Mouse (Mus musculus) 416B (cell line): ENCODE measurements around the gene Wdr81.

ENCODE experiments used
- DNase-seq: peaks from one replicate; pipeline ENCODE4 v3.0.0; 2011; ENCODE audit warnings: low read depth

Gene Wdr81

DNA sequence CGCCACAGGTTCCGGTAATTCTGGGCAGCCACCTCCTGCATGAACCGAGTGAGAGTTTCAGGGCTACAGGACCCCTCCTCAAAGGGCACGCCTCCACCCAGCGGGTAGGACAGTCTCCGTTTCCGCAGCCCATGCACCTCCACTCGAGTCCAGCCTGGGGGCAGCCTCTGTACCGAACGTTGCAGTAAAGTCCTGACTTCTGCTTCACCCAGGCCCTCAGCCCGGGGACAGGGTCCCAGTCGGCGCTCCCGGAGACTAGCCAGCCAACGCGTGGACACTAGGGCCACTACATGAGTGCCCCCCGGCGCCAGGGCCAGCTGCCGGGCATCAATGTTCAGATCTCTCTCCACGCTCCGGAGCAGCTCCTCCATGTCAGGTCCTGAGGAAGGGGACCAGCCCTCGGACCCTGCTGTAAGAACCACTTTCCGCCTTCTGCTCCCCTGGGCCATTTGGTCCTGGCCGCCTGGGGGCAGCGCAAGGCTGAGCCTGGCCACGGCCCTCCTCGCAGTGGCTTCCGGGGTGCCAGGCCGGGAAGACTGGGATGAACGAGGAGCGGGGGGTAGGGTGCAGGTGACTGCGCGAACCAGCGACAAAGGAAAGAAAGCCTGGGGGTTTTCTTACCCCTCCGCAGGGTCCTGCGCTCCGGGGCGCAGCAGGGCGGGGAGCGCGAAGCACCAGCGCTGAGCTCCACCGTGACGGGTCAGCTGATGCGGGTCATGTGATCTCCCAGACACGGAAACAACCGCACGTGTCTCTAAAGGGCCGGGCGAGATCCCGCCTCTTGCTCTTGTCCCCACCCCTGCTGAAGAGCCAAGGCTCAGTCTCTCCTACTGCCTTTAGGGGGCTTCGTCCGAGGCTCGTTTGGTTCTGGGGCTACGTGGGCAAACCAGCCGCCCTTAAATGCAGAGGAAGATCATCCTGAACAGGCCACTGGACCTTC, at the start of gene Wdr81:
Wdr81 (minus strand) TSS at position 727 of the 940 bp plus-strand sequence.
- peak; percentile 96 for DNase-seq

DNA sequence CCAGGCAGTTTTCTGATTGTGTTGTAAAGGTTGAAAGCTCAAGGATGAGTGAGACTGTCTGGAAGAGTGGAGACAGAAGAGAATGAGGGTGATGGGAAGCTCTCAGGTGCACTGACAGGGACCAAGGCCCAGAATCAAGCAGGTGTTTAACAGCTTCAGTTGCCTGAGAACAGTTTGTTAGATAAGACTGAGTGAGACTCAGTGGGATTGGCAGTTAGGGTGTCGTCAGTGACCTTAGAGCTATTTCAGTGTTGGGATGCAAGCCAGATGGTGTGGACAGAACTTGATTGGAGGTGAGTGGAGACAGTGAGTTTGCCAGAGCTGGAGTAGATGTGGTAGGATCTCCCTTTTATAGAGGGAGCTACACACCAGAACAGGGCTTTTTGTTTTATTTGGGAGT, 43.6 kb upstream of the Wdr81 start:
- no peak for DNase-seq

DNA sequence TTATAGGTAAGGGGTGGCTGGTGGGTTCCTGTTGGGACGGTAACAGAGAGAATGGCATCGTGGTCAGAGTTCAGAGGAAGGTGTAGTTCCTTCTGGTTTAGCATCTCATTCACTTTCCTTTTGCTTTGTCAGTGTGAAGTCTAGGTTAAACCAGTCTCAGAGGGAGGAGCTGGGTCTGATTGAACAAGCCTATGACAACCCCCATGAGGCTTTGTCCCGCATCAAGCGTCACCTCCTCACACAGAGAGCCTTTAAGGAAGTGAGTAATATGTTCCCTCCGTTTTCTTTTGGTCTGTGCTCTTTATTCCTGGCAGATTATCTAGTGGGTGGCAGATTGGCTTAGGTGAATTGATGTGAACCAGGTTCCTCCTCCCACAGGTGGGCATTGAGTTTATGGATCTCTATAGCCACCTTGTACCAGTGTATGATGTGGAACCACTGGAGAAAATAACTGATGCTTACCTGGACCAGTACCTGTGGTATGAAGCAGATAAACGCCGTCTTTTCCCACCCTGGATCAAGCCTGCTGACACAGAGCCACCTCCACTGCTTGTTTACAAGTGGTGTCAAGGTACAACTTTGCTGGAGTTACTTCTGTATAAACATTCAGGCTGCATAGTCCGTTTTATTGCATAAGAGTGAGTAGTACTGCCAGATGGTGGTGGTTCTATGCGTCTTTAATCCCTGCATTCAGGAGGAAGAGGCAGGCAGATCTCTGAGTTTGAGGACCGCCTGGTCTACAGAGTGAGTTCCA, 40.0 kb upstream of the Wdr81 start:
- peak; percentile 52 for DNase-seq

DNA sequence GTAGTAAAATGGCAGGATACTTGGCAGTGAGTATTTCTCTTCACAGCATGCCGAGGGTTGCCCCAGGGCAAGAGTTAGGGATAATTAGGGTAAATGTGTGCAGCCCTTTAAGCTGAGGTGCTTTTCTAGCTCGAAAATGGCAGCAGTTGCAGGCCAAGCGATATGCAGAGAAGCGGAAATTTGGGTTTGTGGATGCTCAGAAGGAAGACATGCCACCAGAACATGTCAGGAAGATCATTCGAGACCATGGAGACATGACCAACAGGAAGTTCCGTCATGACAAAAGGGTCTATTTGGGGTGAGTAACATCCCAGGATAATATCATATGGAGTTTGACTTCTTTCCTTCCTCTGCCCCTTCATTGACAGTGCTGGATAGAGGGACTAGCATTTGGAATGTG, 33.0 kb upstream of the Wdr81 start:
- DNase-seq: peak; percentile 51

DNA sequence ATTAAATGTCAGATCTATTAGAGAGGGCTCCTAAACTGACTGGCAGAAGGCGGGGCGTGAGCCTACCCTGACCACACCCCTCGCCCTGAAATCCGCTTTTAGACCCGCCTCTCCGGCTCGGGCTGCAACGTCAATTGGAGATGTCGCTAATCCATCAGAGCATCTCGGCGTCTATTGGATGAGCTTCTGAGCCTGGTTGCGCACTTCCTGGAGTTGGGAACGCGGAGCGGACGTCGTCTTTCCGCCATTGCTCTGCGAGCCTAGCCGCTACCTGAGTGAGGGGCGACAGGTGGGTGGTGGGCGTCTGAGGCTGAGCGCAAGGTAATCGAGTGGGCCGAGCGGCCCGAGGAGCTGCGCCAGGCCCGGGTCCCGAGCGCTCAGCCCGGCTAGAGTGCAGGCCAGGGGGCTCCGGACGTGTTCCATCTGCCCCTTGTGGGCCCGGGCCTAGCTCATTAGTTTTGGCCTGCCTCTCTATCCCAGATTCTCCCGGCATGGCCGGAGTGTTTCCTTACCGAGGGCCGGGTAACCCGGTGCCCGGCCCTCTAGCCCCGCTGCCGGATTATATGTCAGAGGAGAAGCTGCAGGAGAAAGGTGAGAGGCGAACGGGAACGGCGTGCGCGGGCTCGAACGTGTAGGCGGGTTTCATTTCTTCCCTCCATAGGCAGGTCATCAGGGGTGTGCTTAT, 32.2 kb upstream of the Wdr81 start, which contains the start of gene Prpf8:
Prpf8 (plus strand) TSS at position 216 of the 685 bp plus-strand sequence.
- DNase-seq: peak; percentile 98

DNA sequence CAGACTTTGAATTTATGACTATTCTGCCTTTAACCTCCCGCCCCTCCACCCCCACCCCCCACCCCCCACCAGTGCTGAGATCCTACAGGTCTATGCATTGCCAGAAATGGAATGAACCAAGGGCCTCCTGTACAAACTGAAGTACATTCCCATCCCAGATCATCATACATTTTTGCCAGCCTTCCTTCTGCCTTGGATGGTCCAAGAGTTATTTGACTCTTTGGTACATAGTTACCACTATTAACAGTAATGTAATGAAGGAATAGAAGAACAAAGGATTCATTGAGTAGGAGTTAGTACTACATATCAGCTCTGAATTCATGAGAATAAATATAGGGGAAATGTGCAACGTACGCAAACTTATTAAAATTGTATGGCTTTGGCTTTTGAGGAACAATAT, 31.7 kb upstream of the Wdr81 start:
- no peak for DNase-seq

DNA sequence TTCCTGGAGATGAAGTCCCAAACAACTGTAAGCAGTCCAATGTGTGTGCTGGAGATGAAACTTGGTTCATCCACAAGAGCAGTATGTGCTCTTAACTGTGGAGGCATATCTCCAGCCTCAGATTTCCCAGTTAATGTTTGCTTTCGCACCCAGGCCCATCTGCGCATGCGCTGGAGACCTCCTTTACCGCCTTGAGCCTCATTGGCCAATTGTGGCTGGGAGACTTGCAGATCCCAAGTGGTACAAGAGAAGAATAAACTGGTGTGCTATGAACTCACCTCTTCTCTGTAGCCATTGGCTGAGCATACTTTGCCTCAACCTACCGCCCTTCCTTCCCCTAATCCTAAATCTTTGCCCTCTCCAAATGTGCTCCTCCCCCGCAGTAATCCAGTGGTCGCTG, 18.9 kb upstream of the Wdr81 start:
- no peak for DNase-seq

DNA sequence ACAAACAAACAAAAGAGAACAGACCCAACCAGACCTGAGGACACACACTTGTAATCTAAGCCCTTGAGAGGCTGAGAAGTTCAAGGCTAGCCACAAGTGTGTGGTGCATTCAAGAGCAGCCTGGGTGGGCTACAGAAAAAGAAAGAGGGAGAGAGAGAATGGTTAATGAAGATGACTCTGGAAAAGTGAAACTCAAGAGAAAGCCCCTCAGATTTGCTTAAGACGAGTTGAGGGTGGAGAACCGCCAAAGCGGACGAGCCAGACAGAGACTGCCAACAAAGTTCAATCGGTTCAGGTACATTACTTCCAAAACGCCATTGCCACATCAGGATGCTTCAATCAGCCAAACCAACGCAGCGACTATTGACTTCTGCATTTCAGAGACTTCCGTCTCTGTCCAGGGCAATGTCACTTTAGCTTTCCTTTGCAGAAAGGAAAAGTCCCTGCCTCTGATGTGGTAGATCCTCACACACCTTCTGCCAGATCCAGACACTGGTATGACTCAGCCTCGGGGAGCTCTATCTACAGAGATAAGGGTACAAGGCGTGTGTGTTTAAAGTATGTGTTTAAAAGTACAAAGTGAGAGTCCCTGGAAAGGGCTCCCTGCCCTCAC, 18.1 kb upstream of the Wdr81 start:
- peak; percentile 39 for DNase-seq

DNA sequence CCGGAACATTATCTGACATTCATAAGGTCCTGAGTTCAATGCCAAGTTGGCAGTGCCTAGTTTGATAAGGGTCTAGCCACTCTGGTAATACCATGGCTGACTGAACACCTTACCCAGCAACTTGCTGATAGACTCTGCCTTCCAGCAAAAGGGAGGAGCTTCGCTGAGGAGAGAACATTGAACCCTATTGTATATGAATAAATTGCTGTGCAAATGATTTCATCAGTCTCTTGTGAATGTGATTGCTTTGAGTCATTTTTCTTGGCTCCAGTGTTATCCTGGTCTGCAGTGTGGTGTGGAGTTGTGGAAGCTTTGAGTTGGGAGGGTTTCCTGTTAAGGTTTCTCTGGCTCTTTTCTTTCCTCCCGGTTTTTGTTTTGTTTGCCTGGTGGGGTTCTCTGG, 16.2 kb upstream of the Wdr81 start:
- DNase-seq: no peak

DNA sequence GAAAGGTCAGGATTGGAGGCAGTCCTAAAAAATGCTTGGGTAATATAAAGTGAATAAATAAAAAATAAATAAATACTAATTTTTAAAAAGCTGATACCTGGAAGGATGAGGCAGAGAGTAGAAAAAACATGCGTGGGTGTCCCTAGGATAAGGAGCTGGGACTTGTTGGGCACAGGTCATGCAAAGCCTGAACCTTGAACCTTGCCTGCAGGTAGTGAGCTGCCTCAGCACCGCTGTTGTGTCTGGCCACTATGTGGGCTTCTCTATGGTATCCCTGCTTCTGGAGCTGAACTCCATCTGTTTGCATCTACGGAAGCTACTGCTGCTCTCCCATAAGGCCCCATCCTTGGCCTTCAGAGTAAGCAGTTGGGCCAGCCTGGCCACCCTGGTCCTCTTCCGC, 14.7 kb upstream of the Wdr81 start:
- DNase-seq: no peak

DNA sequence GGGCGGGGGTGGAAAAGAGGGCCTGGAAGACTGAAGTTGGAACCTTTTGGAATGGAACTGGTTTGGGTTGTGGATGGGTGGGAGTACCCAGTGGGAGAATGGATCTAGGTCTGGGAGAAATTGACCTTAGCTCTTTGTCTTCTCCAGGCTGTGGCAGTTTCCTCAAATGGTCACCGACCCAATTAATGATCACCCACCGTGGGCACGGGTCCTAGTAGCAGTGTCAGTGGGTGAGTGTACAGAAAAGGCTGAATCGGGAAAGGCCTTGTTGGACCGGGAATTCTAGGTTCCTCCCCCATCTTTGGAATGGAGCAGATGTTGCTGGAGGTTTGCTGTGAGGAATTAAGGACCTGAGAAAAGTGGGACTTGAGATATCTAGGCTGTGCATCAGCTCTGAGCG, 13.9 kb upstream of the Wdr81 start:
- DNase-seq: no peak

DNA sequence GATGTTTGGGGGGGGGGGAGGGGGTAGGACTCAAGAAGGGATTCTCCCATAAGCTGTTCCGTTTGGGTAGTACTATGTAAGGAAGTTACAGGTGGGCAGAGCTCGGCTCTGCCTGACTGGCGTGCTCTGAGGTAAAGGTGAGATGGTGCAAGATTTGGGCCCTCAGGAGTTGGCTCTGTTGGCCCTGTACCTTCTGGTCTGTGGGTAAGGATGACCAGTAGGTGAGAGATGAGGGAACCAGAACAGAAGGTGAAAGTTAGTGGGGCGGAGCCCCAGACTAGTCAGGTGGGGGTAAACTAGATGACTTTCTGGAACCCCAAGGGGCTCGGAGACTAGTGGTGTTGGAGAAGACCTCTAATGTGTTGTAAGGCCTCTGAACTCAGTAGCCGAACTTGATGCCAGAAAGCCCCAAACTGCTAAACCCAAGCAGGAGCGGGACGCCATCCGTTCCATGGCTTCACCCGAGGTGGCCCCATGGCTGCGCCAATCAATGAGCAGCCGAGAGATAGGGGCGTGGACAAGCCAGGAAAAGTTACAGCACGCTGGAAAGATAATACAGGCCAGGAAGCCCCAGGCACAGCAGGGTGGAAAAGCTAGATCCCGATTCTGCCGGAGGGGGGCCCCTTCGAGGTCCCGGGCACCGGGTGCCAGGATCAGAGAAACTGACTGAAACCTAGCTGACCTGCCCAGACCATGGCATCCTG, 13.1 kb upstream of the Wdr81 start:
- DNase-seq: no peak

DNA sequence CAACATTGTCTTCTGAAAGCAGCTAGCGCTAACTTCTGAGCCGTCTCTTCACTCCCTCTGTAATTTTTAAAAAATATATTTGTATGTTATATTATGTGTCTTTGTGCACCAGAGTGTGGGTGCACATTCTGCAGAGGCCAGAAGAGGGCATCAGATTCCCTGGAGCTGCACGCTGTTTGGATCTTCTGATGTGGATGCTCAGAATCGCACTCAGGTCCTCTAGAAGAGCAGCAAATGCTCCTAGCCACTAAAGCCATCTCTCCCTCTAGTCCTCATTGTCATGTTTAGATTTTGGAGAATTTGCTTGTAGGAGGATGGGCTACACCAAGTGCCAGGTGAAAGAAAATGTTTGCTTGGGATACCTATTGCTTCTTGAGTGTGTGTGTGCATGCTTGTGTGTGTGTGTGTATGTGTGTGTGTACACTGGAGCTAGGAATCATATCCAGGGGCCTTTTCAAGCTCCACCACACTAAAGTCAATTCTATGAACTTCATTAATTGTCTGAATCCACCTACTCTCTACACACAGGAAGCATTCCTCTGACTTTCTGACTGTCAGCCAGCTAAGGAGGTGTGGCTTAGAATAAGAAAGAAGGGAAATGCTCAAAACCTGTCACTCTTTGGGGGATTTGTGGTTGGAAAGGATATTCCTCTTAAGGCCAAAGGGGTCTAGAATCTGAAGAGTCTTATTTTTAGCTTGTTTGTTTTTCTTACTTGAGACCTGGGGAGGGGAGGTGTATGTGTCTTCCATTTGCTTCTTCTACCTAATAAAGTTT, 12.4 kb upstream of the Wdr81 start:
- no peak for DNase-seq

DNA sequence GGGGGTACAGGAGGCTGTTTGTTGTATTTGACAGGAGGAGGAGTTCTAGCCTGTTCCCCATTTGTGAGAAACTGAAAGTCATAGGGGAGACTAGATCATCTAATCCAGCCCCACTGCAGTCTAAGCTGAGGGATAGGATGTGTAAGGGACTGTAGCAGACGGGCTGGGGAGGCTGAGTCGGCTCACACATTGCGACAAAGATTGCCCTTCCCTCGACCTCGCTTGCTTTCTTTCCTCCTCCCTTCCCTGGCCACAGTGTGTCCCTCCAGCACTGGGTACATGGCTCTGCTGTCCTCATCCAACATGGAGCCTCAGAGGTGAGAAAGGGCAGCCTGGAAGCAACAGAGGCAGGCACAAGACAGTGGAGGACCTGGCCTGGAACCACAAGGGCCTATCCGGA, 10.5 kb upstream of the Wdr81 start:
- no peak for DNase-seq

DNA sequence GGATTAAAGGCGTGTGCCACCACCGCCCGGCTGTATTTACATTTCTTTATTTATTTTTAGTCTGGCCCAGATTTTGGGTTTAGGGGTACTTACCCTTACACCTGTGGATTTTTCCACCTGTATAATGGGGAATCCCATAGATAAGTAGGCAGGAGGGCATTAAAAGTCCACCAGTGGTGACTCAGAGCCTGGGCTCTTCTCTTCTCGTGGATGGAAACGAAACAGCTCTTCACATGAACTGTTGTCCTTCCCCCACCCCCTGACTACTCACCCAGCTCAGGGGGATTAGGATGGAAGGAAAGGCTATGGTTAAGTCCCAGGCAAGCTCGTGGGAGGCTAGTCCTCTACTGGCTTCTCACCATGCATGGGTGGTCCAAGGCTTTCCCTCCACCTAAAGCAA, 9.9 kb upstream of the Wdr81 start:
- no peak for DNase-seq

DNA sequence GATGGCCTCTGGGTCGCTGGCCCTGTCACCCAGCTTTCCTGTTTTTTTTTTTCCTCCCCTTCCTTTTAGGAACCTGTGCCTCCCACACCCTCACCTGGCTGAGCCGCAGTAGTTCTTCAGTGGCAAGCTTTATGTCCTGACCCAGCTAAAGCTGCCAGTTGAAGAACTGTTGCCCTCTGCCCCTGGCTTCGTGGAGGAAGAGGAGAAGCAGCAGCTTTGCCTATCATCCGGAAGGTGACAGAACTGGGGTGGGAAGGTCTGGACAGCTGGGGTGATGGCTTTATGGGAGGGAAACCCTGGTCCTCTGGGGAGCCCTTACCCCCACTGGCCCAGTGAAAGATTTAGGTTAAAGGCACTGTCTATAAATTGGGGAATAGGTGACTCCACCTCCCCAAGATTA, 9.1 kb upstream of the Wdr81 start:
- no peak for DNase-seq

DNA sequence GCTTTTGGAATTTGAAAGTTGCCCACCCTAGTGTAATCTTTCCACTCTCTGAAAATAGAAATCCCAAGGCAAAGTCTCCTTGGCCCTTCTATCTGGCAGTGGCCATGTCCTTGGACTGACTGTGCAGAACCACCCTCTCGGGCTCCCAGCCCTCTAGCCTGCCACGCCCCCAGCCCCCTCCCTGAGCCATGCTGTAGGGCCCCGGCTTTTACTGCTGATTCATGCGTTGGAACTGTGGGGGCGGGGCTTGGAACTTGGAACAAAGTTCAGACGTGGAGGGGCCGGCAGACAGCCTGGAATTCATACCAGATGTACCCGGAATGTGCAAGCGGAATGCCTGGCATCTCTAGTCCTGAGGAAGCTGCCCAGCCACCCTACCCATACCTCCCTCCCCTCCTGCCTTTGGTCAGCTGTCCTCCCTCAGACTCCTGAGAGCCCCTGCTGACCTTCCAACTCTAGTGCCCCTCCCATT, 8.4 kb upstream of the Wdr81 start:
- DNase-seq: peak; percentile 84

DNA sequence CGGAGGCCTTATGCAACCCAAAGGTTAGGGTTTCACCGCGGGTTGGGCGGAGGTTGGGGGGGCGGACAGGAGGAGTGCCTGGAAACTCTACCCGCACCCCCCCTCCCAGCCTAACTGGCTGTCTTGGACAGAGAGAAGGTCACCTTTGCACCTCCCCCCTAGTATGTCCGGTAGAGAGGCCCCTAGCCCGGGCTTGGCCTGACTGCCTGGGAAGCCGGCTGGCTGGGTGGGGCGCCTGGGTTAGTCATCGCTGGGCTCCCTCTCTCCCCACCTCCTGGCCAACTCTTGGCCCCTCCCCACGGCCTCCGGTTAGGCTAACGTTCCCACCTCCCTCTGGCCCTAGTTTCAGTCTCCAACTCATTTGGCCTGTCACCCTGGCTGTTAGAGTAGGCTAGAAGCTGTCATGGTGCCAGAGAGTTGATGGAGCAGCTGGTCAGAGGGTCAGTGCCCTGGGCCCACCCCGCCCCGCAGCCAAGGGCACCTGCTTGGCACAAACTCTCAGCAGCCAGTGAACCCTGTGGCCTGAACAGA, 7.8 kb upstream of the Wdr81 start:
- DNase-seq: peak; percentile 88

DNA sequence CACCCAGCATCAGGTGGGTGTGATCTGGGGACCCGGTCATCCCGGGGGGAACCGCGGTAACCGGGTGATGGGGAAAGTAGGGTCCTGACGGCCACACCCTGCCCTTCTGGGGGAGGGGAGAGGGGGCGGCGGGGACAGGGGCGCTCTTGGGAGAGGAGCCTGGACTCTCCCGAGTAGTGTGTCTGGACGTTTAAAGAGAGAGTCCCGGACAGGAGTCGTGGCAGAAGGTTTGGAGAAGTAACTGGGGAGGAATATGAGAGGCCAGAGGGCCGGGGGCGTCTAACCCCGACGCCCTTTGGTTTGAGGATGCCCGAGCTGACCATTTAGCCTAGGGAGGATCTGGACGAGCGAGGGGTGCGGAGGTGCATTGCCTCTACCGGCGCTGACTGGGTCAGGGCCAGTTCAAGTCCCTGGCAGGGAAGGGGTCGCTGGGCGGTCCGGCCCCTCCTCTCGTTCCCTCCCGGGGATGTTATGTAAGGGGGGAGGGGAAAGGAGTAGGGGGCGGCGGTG, 7.3 kb upstream of the Wdr81 start:
- DNase-seq: no peak
